Mouse (Mus musculus) embryonic fibroblast, embryonic 13.5 days (primary cell): ENCODE results near the gene 2900011O08Rik.

ENCODE experiments used
- CTCF ChIP-seq: IDR thresholded peaks from 2 replicates; pipeline ENCODE4 v1.5.1; 2011; ENCODE audit warnings: mild to moderate bottlenecking, control low read depth, low read length, moderate library complexity, borderline replicate concordance; ENCODE audit not compliant: insufficient read depth
- POLR2A ChIP-seq: IDR thresholded peaks from 2 replicates; pipeline ENCODE4 v1.6.1; 2011; ENCODE audit warnings: low read depth, mild to moderate bottlenecking, control low read depth, low read length, moderate library complexity

- no peak for TF ChIP-seq CTCF
- TF ChIP-seq POLR2A: no peak
Observed at GRCm38 (mm10) chr16:14059118-14059854, 72.9 kb downstream of the 2900011O08Rik start.
